Mouse (Mus musculus): ENCODE data around the gene 5830473C10Rik.

Gene 5830473C10Rik

DNA sequence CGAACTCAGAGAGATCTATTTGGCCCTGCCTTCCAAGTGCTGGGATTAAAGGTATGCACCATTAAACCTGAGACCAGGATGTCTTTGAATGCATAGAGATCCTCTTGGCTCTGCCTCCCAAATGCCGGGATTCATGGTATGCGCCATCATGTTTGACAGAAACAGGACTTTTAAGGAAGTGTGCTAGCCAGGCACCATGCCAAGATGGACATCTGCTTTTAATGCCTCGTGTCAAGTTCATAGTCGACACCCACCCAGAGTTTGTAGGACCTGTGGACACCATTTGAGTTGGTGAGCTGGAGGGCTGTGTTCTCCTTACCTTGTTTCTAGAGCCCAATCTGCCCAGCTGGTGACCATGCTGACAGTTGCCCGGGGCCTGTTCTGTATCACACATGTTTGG, 31.0 kb downstream of the 5830473C10Rik start:
- CTCF ChIA-PET: no interaction called here

GRCm38 (mm10) chr5:90594945-90595344, 34.0 kb downstream of the 5830473C10Rik start:
- CTCF ChIA-PET: no interaction called here

- CTCF ChIA-PET: no interaction called here
Observed at GRCm38 (mm10) chr5:90596155-90596554, 35.2 kb downstream of the 5830473C10Rik start.

DNA sequence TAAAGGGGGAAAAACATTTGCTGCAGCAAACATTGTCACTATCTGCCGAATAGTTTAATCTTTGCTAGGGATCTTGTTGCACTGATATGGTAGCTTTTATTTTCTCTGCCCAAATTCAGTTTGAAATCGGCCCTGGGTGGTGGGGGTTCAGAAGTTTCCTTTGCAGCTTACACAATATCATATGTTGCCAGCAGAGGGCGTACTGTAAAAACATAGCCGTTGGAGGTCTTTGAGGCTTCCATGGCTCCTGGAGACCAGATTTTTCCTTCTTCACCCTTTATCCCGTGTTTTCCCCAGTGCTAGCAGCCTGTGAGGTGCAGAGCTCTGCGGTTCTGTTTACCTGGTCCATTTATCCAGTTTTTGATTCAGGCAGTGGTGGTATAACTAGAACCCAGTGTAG, 40.6 kb downstream of the 5830473C10Rik start:
- CTCF ChIA-PET: interaction anchor here (0.9 to 2.8 kb wide), 3 partner anchors 39 to 59 kb away, joined by 3 to 13 read pairs (median 4); partner anchors contain the start of gene Rassf6

- CTCF ChIA-PET: interaction anchor here (0.5 to 0.6 kb wide), 2 partner anchors 14 to 46 kb away, joined by 6 to 8 read pairs; no protein-coding TSS in a partner anchor
Observed at GRCm38 (mm10) chr5:90603407-90603923, 42.6 kb downstream of the 5830473C10Rik start.

DNA sequence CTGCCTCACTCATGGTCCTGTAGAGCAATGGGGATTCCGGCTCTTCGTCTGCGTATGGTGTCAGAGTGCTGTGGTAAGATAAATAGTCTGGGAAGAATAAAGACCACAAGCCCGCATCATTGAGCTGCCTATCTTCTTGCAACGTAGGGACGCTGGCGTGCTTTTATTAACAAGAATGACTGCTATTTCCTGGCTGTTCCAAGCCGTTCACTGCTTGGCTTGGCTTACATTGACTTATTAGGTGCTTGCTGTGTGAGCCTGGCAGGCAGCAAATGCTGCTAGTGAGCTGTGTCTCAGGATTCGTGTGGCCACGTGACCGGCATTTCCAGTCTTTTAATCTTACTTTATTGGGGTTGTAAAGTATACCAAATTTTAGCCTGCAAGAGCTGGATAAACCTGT, 48.0 kb downstream of the 5830473C10Rik start:
- CTCF ChIA-PET: no interaction called here

GRCm38 (mm10) chr5:90611388-90611787, 50.5 kb downstream of the 5830473C10Rik start:
- CTCF ChIA-PET: no interaction called here

DNA sequence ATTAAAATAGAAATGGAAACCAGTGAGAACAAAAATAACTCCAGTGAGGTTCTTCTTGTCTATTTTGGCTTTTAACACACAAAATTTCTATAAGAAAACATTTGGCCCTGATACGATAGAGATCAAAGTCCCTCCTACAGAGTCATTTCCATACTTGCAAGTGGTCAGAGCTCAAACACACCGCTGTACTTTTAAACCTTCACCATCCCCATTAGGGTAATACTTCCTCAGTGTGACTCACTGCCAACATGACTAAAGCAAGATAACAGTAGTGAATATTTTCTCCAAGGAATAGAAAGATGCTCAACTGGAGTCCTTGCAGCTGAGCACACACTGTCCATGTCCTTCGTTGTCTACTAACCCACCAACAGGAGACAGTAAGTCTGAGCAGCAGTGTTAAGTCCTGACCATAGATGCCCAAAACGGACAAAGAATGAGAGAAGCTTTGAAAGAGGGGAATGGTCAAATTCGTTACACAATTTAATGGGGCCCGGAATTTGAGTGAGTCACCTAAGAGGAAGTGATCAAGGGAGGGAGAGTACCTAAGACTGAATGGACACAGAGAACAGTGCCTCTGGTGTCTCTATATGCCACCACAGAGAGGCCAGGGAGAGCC, 51.2 kb downstream of the 5830473C10Rik start:
- CTCF ChIA-PET: no interaction called here

GRCm38 (mm10) chr5:90612751-90613150, 51.8 kb downstream of the 5830473C10Rik start:
- CTCF ChIA-PET: interaction anchor here (0.5 kb wide), 1 partner anchor 367 kb away, joined by 3 read pairs; no protein-coding TSS in a partner anchor

GRCm38 (mm10) chr5:90617859-90618258, 57.0 kb downstream of the 5830473C10Rik start:
- CTCF ChIA-PET: no interaction called here

DNA sequence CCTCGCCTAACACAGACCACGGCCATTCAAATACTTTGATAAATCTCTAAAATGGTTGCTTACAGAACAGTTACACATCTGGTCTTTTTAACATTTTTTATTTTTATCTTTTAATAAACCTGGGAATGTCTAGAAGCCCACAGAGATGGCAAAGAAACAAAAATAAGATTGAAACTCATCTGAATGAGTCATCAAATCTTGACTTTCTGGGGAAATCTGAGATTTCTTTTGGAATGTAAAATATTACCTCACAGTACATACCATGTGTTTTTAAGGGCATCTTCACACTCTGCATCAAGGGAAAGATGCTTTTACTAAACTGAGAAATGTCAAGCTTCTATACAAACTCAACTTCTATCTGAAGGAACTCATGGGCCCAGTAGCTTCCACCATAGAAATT, 60.4 kb downstream of the 5830473C10Rik start:
- CTCF ChIA-PET: no interaction called here

GRCm38 (mm10) chr5:90621726-90622125, 60.8 kb downstream of the 5830473C10Rik start:
- CTCF ChIA-PET: no interaction called here

DNA sequence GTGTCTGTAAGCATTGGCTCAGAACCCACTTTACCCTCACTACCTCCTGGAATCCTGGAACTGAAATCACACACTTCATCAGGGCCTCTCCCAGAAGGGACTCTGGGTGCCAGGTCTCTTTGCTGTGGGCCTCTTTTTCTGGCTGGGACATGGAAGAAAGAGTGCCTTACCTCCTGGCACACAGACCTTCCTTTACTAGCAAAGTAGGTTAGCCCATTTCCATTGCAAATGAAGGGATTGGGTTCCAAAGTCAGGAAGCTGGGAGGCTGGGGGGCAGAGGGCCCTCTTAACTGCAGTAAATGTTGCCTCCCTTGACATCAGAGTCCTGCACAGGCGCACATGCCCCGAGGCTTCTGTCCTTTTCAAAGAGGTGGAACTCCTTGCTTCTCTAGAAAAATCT, 62.3 kb downstream of the 5830473C10Rik start:
- CTCF ChIA-PET: interaction anchor here (0.6 kb wide), 2 partner anchors 24 to 1689 kb away, joined by 4 to 5 read pairs; no protein-coding TSS in a partner anchor

DNA sequence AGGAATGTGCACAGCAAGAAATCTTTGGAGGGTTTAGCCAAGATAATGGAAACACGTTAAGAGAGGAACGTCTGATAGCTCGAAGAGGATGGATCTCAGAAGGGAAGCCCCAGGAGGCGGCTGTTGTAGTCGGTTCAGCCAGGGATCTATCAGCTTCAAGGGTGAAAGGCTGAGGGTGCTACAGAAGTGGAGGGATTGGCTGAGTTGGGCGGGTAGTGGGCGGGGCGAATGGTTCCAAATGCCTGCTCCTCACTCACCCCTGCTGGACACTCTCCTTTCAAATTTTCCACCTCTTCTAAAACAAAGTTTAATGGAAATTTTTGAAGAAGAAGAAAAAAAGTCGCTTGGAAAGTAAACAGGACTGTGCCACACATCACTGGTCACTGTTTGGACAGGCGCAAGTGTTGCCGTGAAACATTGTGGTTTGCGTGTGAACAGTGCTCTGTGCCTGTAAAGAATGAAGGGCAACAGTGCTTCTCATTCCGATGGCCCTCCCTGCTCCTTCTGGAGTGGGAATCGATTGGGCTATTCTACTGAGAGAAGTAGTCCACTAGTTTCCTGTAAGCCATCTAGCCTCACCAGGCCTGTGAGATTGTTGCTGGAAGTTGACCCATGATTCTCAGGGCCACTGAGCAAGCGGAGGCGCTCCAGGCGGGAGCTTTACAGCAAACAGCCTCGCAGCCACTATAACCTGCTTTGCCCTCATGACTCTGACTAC, 64.0 kb downstream of the 5830473C10Rik start:
- CTCF ChIA-PET: no interaction called here

DNA sequence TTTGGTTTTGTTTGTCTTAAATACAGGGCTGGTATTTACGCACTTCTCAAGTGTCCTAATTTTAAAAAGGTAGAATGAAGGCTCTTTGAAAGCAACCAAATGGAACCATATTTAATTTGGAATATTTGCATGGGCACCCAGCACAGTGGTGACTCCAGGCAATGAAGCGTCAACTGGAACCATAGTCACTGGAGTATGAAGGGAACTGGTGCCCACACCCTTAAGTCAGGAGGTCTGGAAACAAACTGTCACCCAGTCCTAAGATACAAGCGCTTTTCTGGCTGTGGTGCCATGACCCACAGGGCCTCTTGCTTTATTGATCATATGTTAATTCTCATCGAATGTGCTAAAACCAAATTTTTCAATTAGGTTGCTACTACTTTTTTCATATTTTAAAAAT, 66.5 kb downstream of the 5830473C10Rik start:
- CTCF ChIA-PET: no interaction called here

- CTCF ChIA-PET: no interaction called here
Observed at GRCm38 (mm10) chr5:90628011-90628410, 67.1 kb downstream of the 5830473C10Rik start.

- CTCF ChIA-PET: interaction anchor here (0.7 kb wide), 1 partner anchor 22 kb away, joined by 3 read pairs; no protein-coding TSS in a partner anchor
Observed at GRCm38 (mm10) chr5:90628530-90628929, 67.6 kb downstream of the 5830473C10Rik start.

GRCm38 (mm10) chr5:90634885-90635284, 74.0 kb downstream of the 5830473C10Rik start:
- CTCF ChIA-PET: no interaction called here

DNA sequence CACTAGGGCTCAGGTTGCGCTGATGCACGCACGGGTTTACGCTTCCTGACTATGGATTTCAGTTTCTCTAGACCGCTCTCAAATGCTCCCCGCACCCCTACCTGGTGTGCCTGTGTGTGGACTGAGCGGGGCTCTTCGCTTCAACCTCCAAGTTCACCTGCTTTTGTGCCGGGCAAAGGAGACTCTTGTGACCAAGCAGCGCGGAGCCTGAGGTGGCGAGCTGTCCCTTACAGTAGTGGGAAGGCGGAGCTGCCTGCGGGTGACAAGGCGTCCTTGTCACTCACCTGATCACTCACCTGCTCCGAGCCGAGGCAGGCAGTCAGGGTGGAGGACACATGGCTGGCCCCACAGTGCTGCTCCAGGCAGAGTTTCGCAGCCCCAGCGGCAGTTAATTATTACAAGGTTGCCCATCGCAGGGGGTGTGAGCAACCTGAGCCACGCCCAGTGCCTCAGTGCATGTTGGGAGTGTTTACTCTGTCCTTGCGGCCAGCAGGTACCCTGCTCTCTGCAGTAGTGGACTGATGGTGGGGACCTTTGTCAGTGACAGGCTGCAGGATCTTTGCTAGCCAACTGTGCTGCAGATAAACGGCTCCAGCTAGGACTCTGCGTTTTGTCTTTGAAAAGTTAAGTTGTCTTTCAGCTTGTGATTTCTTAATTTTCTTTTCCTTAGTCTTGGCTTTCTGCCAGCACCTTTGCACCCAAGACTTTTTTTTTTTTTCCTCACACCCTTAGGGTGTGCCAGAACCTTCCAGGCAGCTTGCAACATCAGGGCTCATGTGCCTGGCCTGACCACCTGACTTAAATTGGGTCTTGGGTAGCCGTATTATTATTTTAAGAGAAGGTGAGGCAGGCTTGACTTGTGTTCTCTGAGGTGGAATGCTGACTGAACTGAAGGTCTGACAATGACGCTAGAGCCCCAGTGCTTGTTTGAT, 79.6 kb downstream of the 5830473C10Rik start, which contains the start of gene Rassf6:
TSS of gene Rassf6 (minus strand) at position 372 of the 932 bp plus-strand sequence.
- CTCF ChIA-PET: interaction anchor here (0.6 to 1.4 kb wide), 2 partner anchors 32 to 39 kb away, joined by 3 to 4 read pairs; no protein-coding TSS in a partner anchor

DNA sequence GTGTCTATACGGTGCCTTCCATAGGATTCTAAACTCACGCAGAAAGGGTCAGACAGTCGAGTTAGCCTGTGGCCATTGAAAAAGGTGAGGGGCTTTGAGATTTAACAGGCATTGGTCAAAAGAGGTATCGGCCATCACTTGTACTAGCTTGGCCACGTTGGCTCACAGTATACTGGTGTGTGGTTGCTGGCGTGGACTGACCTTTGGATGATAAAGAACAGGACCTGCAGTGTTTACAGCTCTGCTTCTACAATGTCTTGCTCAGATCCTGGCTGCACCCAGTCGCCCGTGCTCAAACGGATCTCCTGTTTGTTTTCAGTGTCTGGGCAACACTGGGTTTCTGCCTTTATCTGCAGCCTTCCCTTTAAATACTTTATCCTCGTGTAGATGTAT, 80.3 kb downstream of the 5830473C10Rik start:
- CTCF ChIA-PET: interaction anchor here (1.4 kb wide), 1 partner anchor 39 kb away, joined by 4 read pairs; no protein-coding TSS in a partner anchor

DNA sequence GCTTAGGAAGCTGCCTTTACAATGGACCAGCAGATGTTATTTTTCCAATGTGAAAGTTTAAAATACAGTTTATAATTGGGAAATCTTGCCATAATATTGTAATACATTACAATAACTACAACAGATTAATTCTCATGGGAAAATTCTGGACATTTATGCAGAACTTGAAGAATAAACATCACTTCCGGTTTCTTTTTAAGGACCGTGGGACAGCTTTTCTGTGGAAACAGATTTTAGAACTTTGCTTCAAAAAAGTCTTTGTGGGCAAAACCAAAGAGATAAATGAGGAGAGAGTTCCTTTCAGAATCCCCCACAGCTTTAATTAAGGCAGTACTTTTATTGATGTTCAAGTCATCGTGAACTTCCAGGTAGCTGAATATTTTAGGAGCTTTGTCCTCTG, 84.7 kb downstream of the 5830473C10Rik start:
- CTCF ChIA-PET: no interaction called here

DNA sequence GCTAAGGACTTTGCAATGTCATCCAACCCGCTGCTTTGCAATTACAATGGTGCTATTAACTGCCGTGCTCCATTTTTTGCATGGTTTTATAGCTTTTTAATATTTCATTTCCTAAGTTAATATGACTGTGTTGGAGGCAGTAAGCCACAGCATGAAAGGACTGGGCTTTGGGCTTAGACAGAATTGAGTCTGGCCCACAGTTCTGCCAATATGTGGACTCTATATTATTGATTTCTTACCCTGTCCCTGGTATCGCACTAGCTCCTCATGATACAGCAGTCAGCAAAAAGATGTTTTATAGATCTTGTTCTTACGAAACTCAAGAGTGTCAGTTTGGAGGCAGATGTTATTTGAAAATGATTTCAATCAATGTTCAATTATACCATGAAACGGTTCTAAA, 85.5 kb downstream of the 5830473C10Rik start:
- CTCF ChIA-PET: no interaction called here

Measured in spleen, embryonic (tissue).